Mouse (Mus musculus): ENCODE data around the gene Arih2. TPM values are rescaled to one million over a fixed set of nuclear protein-coding genes. Genes with fewer than 3 reads are reported as not detected.
A peak's percentile ranks its signal among the peaks of the same experiment; 100 is the strongest.

The Arih2 gene
- polyA plus RNA-seq, 1 experiment, result 51.1 TPM

- Histone ChIP-seq H3K4me3 (no peak overlapping the region), H3K79me2 (ENCODE audit: control insufficient read depth, insufficient read depth) (peaks cover 88% of the 10 kb centered on the region), H3K36me3 (ENCODE audit: control insufficient read depth, insufficient read depth) (peaks cover 3% of the 10 kb centered on the region), H3K4me2 (ENCODE audit: low read depth) (no peak overlapping the region), H3ac (ENCODE audit: control insufficient read depth, insufficient read length) (no peak overlapping the region), H3K27me3 (ENCODE audit: control insufficient read depth, insufficient read depth, insufficient read length) (no peaks in the 10 kb centered on the region)
- TF ChIP-seq TCF12 (IDR thresholded peaks at IDR 0.05; ENCODE audit: insufficient read depth, poor library complexity, severe bottlenecking) (no peak), REST (IDR thresholded peaks at IDR 0.05; ENCODE audit: insufficient read depth, insufficient read length) (no peak), TCF3 (IDR thresholded peaks at IDR 0.05; ENCODE audit: insufficient read length, low read depth) (no peak), USF1 (IDR thresholded peaks at IDR 0.05; ENCODE audit: low read depth) (no peak)
Measured at GRCm38 (mm10) chr9:108632375-108632774, 16.8 kb downstream of the Arih2 start.

DNA sequence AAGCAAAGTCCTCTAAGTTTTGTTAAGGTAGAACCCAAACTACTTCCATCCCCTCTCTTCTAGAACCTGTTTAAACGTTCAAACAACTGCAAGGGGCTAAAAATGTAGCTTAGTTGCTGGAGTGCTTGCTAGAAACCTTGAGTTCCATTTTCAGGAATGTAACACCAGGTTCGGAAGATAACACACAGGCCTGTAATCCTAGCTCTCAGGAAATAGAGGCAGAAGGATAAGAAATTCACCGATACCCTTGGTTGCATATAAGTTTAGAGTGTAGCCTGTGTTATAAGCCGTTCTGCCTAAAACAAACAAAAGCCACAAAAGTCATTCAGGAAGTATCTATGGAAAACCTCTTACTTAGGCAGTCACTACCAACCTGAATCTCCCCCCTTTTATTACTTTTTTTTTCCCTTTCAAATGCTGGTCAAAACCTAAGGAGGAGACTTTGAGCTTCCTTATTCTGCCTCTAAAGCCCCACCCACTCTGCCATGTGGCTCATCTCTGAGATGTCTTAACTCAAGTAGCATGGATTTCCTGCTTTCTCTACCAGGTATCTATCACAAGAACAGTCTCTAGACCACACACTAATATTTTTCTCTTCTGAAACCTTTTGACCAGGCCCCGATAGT lies 17.4 kb downstream of the Arih2 start:
- TF ChIP-seq MYOD1 (IDR thresholded peaks at IDR 0.05; ENCODE audit: control insufficient read depth in 1 of 3, insufficient read length in 2 of 3, low read depth in 2 of 3), result no peak
- no peak for TF ChIP-seq POLR2A (IDR thresholded peaks at IDR 0.05; ENCODE audit: insufficient read length, low read depth)
- no peak for TF ChIP-seq TCF3 (IDR thresholded peaks at IDR 0.05; ENCODE audit: insufficient read length, low read depth)
- TF ChIP-seq E2F4 (IDR thresholded peaks at IDR 0.05; ENCODE audit: insufficient read depth), result no peak
- no peak for TF ChIP-seq CEBPB (IDR thresholded peaks at IDR 0.05; ENCODE audit: insufficient read depth, poor library complexity, severe bottlenecking)
- TF ChIP-seq TCF12 (IDR thresholded peaks at IDR 0.05; ENCODE audit: insufficient read depth, poor library complexity, severe bottlenecking), result no peak
- TF ChIP-seq POLR2AphosphoS2 (IDR thresholded peaks at IDR 0.05; ENCODE audit: insufficient read length, low read depth), result no peak
- TF ChIP-seq MAX (IDR thresholded peaks at IDR 0.05; ENCODE audit: low read depth), result no peak
- TF ChIP-seq USF1 (IDR thresholded peaks at IDR 0.05; ENCODE audit: low read depth), result no peak
- TF ChIP-seq REST (IDR thresholded peaks at IDR 0.05; ENCODE audit: insufficient read depth, insufficient read length), result no peak
- no peak for TF ChIP-seq MYOG (IDR thresholded peaks at IDR 0.05; ENCODE audit: control insufficient read depth in 1 of 3, insufficient read depth in 1 of 3, insufficient read length in 2 of 3, low read depth in 2 of 3)
- no peak for TF ChIP-seq SRF (IDR thresholded peaks at IDR 0.05; ENCODE audit: control insufficient read depth, insufficient read length, low read depth)
- Histone ChIP-seq H3K27me3 (ENCODE audit: control insufficient read depth, insufficient read depth, insufficient read length) (no peaks in the 10 kb centered on the region), H3ac (ENCODE audit: control insufficient read depth, insufficient read length) (no peak overlapping the region), H3K79me2 (ENCODE audit: control insufficient read depth, insufficient read depth) (peaks cover 89% of the 10 kb centered on the region), H3K4me2 (ENCODE audit: low read depth) (no peak overlapping the region), H3K36me3 (ENCODE audit: control insufficient read depth, insufficient read depth) (peaks cover 7% of the 10 kb centered on the region), H3K4me3 (no peak overlapping the region)

DNA sequence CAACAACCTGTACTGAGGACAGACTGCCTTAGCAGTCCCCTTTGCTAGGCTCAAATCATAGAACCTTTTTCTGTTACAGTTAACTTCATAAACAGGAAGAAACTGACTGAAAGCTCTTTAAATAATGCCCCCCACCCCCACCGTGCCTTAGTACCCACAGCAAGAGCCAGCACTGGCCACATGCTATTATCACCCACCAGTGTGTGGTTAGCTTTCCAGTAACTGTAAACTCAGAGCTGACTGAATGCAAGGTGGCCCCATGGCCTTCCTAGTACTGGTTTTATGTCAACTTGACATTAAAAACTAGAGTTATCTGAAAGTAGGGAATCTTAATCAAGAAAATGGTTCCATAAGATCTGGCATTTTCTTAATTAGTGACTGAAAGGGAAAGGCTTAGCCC lies 18.5 kb downstream of the Arih2 start:
- H3ac ChIP-seq (ENCODE audit: control insufficient read depth, insufficient read length), result no peak overlapping the region
- no peak overlapping the region for H3K4me2 ChIP-seq (ENCODE audit: low read depth)
- H3K79me2 ChIP-seq (ENCODE audit: control insufficient read depth, insufficient read depth), result peaks cover 84% of the 10 kb centered on the region
- H3K4me3 ChIP-seq, result no peak overlapping the region
- no peaks in the 10 kb centered on the region for H3K27me3 ChIP-seq (ENCODE audit: control insufficient read depth, insufficient read depth, insufficient read length)
- H3K36me3 ChIP-seq (ENCODE audit: control insufficient read depth, insufficient read depth), result peaks cover 9% of the 10 kb centered on the region
- no peak for TF ChIP-seq POLR2A (IDR thresholded peaks at IDR 0.05; ENCODE audit: insufficient read length, low read depth)

GRCm38 (mm10) chr9:108628141-108628540 lies 21.0 kb downstream of the Arih2 start:
- no peak for TF ChIP-seq POLR2A (IDR thresholded peaks at IDR 0.05; ENCODE audit: insufficient read length, low read depth)
- TF ChIP-seq SRF (IDR thresholded peaks at IDR 0.05; ENCODE audit: control insufficient read depth, insufficient read length, low read depth), result no peak
- no peak for TF ChIP-seq MYOD1 (IDR thresholded peaks at IDR 0.05; ENCODE audit: control insufficient read depth in 1 of 3, insufficient read length in 2 of 3, low read depth in 2 of 3)
- no peak for TF ChIP-seq USF1 (IDR thresholded peaks at IDR 0.05; ENCODE audit: low read depth)
- TF ChIP-seq CEBPB (IDR thresholded peaks at IDR 0.05; ENCODE audit: insufficient read depth, poor library complexity, severe bottlenecking), result no peak
- TF ChIP-seq E2F4 (IDR thresholded peaks at IDR 0.05; ENCODE audit: insufficient read depth), result no peak
- TF ChIP-seq MYOG (IDR thresholded peaks at IDR 0.05; ENCODE audit: control insufficient read depth in 1 of 3, insufficient read depth in 1 of 3, insufficient read length in 2 of 3, low read depth in 2 of 3), result no peak
- no peak for TF ChIP-seq TCF3 (IDR thresholded peaks at IDR 0.05; ENCODE audit: insufficient read length, low read depth)
- no peak for TF ChIP-seq REST (IDR thresholded peaks at IDR 0.05; ENCODE audit: insufficient read depth, insufficient read length)
- TF ChIP-seq POLR2AphosphoS2 (IDR thresholded peaks at IDR 0.05; ENCODE audit: insufficient read length, low read depth), result no peak
- no peak for TF ChIP-seq TCF12 (IDR thresholded peaks at IDR 0.05; ENCODE audit: insufficient read depth, poor library complexity, severe bottlenecking)
- no peak for TF ChIP-seq MAX (IDR thresholded peaks at IDR 0.05; ENCODE audit: low read depth)
- peaks cover 14% of the 10 kb centered on the region for H3K36me3 ChIP-seq (ENCODE audit: control insufficient read depth, insufficient read depth)
- H3K4me3 ChIP-seq, result no peak overlapping the region
- no peak overlapping the region for H3ac ChIP-seq (ENCODE audit: control insufficient read depth, insufficient read length)
- no peaks in the 10 kb centered on the region for H3K27me3 ChIP-seq (ENCODE audit: control insufficient read depth, insufficient read depth, insufficient read length)
- H3K4me2 ChIP-seq (ENCODE audit: low read depth), result no peak overlapping the region
- H3K79me2 ChIP-seq (ENCODE audit: control insufficient read depth, insufficient read depth), result peaks cover 71% of the 10 kb centered on the region

GRCm38 (mm10) chr9:108626498-108626897 lies 22.7 kb downstream of the Arih2 start:
- H3K4me2 ChIP-seq (ENCODE audit: low read depth), result no peak overlapping the region

More at GRCm38 (mm10) chr9:108626498-108626897, 22.7 kb downstream of the Arih2 start:
- Histone ChIP-seq H3K27me3 (ENCODE audit: control insufficient read depth, insufficient read depth, insufficient read length) (no peaks in the 10 kb centered on the region), H3K4me3 (no peak overlapping the region), H3K36me3 (ENCODE audit: control insufficient read depth, insufficient read depth) (peaks cover 14% of the 10 kb centered on the region), H3ac (ENCODE audit: control insufficient read depth, insufficient read length) (no peak overlapping the region), H3K79me2 (ENCODE audit: control insufficient read depth, insufficient read depth) (peaks cover 66% of the 10 kb centered on the region)
- peak in 1 of 3 experiments; percentile 12 for TF ChIP-seq MYOG (IDR thresholded peaks at IDR 0.05; ENCODE audit: control insufficient read depth in 1 of 3, insufficient read depth in 1 of 3, insufficient read length in 2 of 3, low read depth in 2 of 3)
- TF ChIP-seq SRF (IDR thresholded peaks at IDR 0.05; ENCODE audit: control insufficient read depth, insufficient read length, low read depth), result no peak
- no peak for TF ChIP-seq CEBPB (IDR thresholded peaks at IDR 0.05; ENCODE audit: insufficient read depth, poor library complexity, severe bottlenecking)
- no peak for TF ChIP-seq POLR2AphosphoS2 (IDR thresholded peaks at IDR 0.05; ENCODE audit: insufficient read length, low read depth)

All from myocyte (in vitro differentiated cells).